ENCODE assay signal across 10 mouse cellular contexts in the genomic region with DNA sequence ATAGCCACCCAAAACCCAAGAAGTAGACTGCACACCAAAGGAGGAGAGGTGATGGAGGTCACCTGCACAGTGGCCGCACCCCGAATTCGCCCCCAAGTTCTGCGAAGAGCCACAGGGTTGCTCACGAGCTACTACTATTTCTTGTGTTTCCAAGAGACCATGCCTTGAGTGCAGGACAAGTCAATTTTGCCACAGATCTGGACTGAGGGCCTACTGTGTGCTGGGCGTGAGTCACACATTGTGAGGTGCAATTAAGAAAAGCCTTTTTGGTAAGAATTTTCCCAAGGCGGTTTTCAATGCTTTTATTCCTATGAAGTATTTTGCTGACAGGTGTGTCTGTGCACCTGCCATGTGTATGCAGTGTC. TPM values are rescaled to one million over a fixed set of nuclear protein-coding genes. Genes with fewer than 3 reads are reported as not detected.
DNase-seq lines count a peak whose midpoint lies in the region; ATAC-seq lines count a peak whose summit lies in the region.
"Had no signal": no experiment of that assay in that cellular context is flagged by ENCODE, and none has a peak within 500 bp of the region (broad histone marks: within the 10 kb centered on the region; RNA-seq: fewer than 3 reads in every experiment).

No protein-coding gene starts in this region.

- no peaks in the 10 kb centered on the region for H3K9me3 ChIP-seq in heart, embryonic 16.5 days (replicated peaks; ENCODE audit: control insufficient read depth, low read length)
- H3K9me3 ChIP-seq in hindbrain, embryonic 13.5 days, result no peaks in the 10 kb centered on the region
- H3K9me3 ChIP-seq in midbrain, embryonic 12.5 days, result no peaks in the 10 kb centered on the region

- 34% methylated on average over 7 of the region's 7 CpGs for WGBS in heart, embryonic 16.5 days
- 41% methylated on average over 7 of the region's 7 CpGs for WGBS in hindbrain, embryonic 13.5 days
- WGBS in midbrain, embryonic 12.5 days, result 40% methylated on average over 7 of the region's 7 CpGs

- DNase-seq in heart, postnatal 10 days, result no peak
- no peak for DNase-seq in left cerebral cortex, adult 9 months (ENCODE audit: low spot score in 2 of 2)
- DNase-seq in layer of hippocampus, postnatal 25 days (ENCODE audit: extremely low spot score in 1 of 2, low spot score in 1 of 2), result no peak
- DNase-seq: thymus, postnatal 14 days had no signal

- no peak overlapping the region for H3K9ac ChIP-seq in heart, embryonic 16.5 days (ENCODE audit: low read length)
- H3K9ac ChIP-seq in hindbrain, embryonic 13.5 days, result peak overlapping the region; percentile 92
- peak overlapping the region; percentile 67; the same call in 1 of the 2 replicates for H3K9ac ChIP-seq in midbrain, embryonic 12.5 days (replicated peaks)

- intact Hi-C loops in heart, postnatal 10 days (cut with DNase I), result loop anchor here (5.0 kb wide), 1 partner anchor 206 kb away; no protein-coding TSS in a partner anchor

- no peaks in the 10 kb centered on the region for H3K36me3 ChIP-seq in heart, embryonic 16.5 days (ENCODE audit: control insufficient read depth, insufficient read depth)
- 0 out of 2 replicates have a peak, but pooled peaks cover 2% of the 10 kb centered on the region for H3K36me3 ChIP-seq in hindbrain, embryonic 13.5 days
- H3K36me3 ChIP-seq in midbrain, embryonic 12.5 days, result no peaks in the 10 kb centered on the region

- peaks cover 3% of the 10 kb centered on the region; the same call in 1 of the 2 replicates for H3K4me1 ChIP-seq in heart, embryonic 16.5 days (ENCODE audit: control insufficient read depth, insufficient read depth, low read length)
- peaks cover 3% of the 10 kb centered on the region; the same call in 1 of the 2 replicates for H3K4me1 ChIP-seq in brown adipose tissue, adult 24 weeks (ENCODE audit: control insufficient read depth, insufficient read depth, insufficient read length, low read length)
- H3K4me1 ChIP-seq in hindbrain, embryonic 13.5 days (replicated peaks), result peaks cover 11% of the 10 kb centered on the region
- H3K4me1 ChIP-seq in midbrain, embryonic 12.5 days, result peaks cover 6% of the 10 kb centered on the region

- H3K27ac ChIP-seq in heart, embryonic 16.5 days (ENCODE audit: low read length), result no peak overlapping the region
- no peak overlapping the region for H3K27ac ChIP-seq in brown adipose tissue, adult 24 weeks (replicated peaks; ENCODE audit: low read depth, low read length)
- peak overlapping the region; percentile 94 for H3K27ac ChIP-seq in hindbrain, embryonic 13.5 days
- H3K27ac ChIP-seq in midbrain, embryonic 12.5 days (replicated peaks), result no peak overlapping the region

- peak overlapping the region; percentile 81 for H3K4me3 ChIP-seq in heart, embryonic 16.5 days (ENCODE audit: low read length)
- peak overlapping the region; percentile 61 for H3K4me3 ChIP-seq in brown adipose tissue, adult 24 weeks (ENCODE audit: insufficient read depth, low read depth, low read length)
- peak overlapping the region; percentile 86 for H3K4me3 ChIP-seq in hindbrain, embryonic 13.5 days
- H3K4me3 ChIP-seq in midbrain, embryonic 12.5 days, result peak overlapping the region; percentile 78

- H3K4me2 ChIP-seq in heart, embryonic 16.5 days (ENCODE audit: low read depth, low read length), result peak overlapping the region; percentile 83
- H3K4me2 ChIP-seq in hindbrain, embryonic 13.5 days, result peak overlapping the region; percentile 73
- H3K4me2 ChIP-seq in midbrain, embryonic 12.5 days (replicated peaks), result peak overlapping the region; percentile 66

- no peak for ATAC-seq in heart, embryonic 16.5 days (replicated peaks; ENCODE audit: extremely low read depth, insufficient read depth, low FRiP score)
- ATAC-seq in hindbrain, embryonic 13.5 days (ENCODE audit: low FRiP score), result no peak
- 0 out of 2 replicates have a peak, but pooled peaks have one; percentile 3 for ATAC-seq in midbrain, embryonic 12.5 days (ENCODE audit: low FRiP score, low read depth)
- no peak for ATAC-seq in cerebellum, adult (ENCODE audit: insufficient number of reproducible peaks, low FRiP score, low TSS enrichment)

- no peaks in the 10 kb centered on the region for H3K27me3 ChIP-seq in heart, embryonic 16.5 days (ENCODE audit: control insufficient read depth, insufficient read depth, low read length)
- H3K27me3 ChIP-seq in hindbrain, embryonic 13.5 days, result no peaks in the 10 kb centered on the region
- no peaks in the 10 kb centered on the region for H3K27me3 ChIP-seq in midbrain, embryonic 12.5 days
- H3K27me3 ChIP-seq: CH12.LX had no signal

RNA-seq across cellular contexts. Expression of gene Adam22, which starts 0.3 kb away (rescaled TPM):
- polyA plus RNA-seq in heart, embryonic 16.5 days (2015; fragmentation: Nextera tagmentation; extraction: Ambion mirVana), result 7.4 and 7.8 TPM in 2 replicates
- 1 to 10 TPM; 4.7 to 6.9 TPM for total RNA-seq in heart, postnatal 10 days (2021)
- polyA plus RNA-seq in brown adipose tissue, adult 24 weeks (2012; ENCODE audit: insufficient read depth, insufficient read length, missing spikeins), result 0.59 and 0.92 TPM in 2 replicates
- polyA plus RNA-seq in hindbrain, embryonic 13.5 days (2015; fragmentation: Nextera tagmentation; extraction: Ambion mirVana), result 34.7 and 35.2 TPM in 2 replicates
- polyA plus RNA-seq in midbrain, embryonic 12.5 days (2016; fragmentation: Nextera tagmentation; extraction: Ambion mirVana), result 20.5 and 21.8 TPM in 2 replicates
- total RNA-seq in layer of hippocampus, postnatal 25 days (2021), result 100 to 1,000 TPM; 153 to 154 TPM

RNA-seq across cellular contexts. Expression of gene Dbf4, which starts 54.2 kb away (rescaled TPM):
- polyA plus RNA-seq in heart, embryonic 16.5 days (2015; fragmentation: Nextera tagmentation; extraction: Ambion mirVana), result 23.3 and 25.9 TPM in 2 replicates
- total RNA-seq in heart, postnatal 10 days (2021), result 1 to 10 TPM; 8.7 to 9.5 TPM
- 1.3 and 1.4 TPM in 2 replicates for polyA plus RNA-seq in brown adipose tissue, adult 24 weeks (2012; ENCODE audit: insufficient read depth, insufficient read length, missing spikeins)
- 14.8 and 16.5 TPM in 2 replicates for polyA plus RNA-seq in hindbrain, embryonic 13.5 days (2015; fragmentation: Nextera tagmentation; extraction: Ambion mirVana)
- polyA plus RNA-seq in midbrain, embryonic 12.5 days (2016; fragmentation: Nextera tagmentation; extraction: Ambion mirVana), result 52.3 and 60.0 TPM in 2 replicates
- 1 to 10 TPM; 2.3 to 2.5 TPM for total RNA-seq in layer of hippocampus, postnatal 25 days (2021)

RNA-seq across cellular contexts. Expression of gene Slc25a40, which starts 54.3 kb away (rescaled TPM):
- polyA plus RNA-seq in heart, embryonic 16.5 days (2015; fragmentation: Nextera tagmentation; extraction: Ambion mirVana), result 11.6 and 12.2 TPM in 2 replicates
- 10 to 100 TPM; 10.0 to 10.8 TPM for total RNA-seq in heart, postnatal 10 days (2021)
- 4.8 and 5.2 TPM in 2 replicates for polyA plus RNA-seq in brown adipose tissue, adult 24 weeks (2012; ENCODE audit: insufficient read depth, insufficient read length, missing spikeins)
- 6.8 and 7.4 TPM in 2 replicates for polyA plus RNA-seq in hindbrain, embryonic 13.5 days (2015; fragmentation: Nextera tagmentation; extraction: Ambion mirVana)
- 10.3 and 11.7 TPM in 2 replicates for polyA plus RNA-seq in midbrain, embryonic 12.5 days (2016; fragmentation: Nextera tagmentation; extraction: Ambion mirVana)
- 10 to 100 TPM; 12.4 to 13.0 TPM for total RNA-seq in layer of hippocampus, postnatal 25 days (2021)
